ENCODE assay signal across 8 mouse cellular contexts in the genomic region with DNA sequence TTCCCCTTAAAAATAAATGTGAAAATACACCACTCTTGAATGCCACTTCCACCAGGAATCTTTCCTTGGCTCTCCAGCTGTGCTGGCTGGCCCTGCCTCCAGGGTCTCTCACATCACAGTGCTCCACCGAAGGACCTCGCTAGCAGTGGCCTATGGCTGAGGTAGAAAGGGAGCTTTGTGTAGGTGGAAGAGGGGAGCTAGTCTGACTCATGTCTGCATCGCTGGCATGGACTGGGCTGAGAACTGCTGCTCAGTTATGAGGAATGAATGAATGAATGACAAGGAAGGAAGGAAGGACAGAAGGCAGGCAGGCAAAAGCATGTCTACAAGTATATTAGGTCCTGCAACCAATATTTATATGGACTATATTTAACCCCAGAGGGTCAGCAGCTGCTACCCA. TPM values are rescaled to one million over a fixed set of nuclear protein-coding genes. Genes with fewer than 3 reads are reported as not detected.
A peak's percentile ranks its signal among the peaks of the same experiment; 100 is the strongest.
DNase-seq lines count a peak whose midpoint lies in the region; ATAC-seq and TF ChIP-seq lines count a peak whose summit lies in the region.

No protein-coding gene starts in this region.

- peaks cover 66% of the 10 kb centered on the region for H3K4me1 ChIP-seq in heart, embryonic 11.5 days (ENCODE audit: control insufficient read depth, insufficient read depth, low read length)
- peaks cover 69% of the 10 kb centered on the region for H3K4me1 ChIP-seq in midbrain, embryonic 13.5 days (replicated peaks)
- H3K4me1 ChIP-seq in midbrain, postnatal 0 days (ENCODE audit: insufficient read depth, low read length): peaks cover 19% of the 10 kb centered on the region
- H3K4me1 ChIP-seq in intestine, embryonic 14.5 days (replicated peaks; ENCODE audit: control insufficient read depth, insufficient read depth, low read length): peaks cover 47% of the 10 kb centered on the region
- H3K4me1 ChIP-seq in small intestine, adult 2 months (ENCODE audit: control insufficient read depth, insufficient read depth, insufficient read length, low read length): peaks cover 66% of the 10 kb centered on the region

- no peaks in the 10 kb centered on the region for H3K27me3 ChIP-seq in heart, embryonic 11.5 days (ENCODE audit: control insufficient read depth, insufficient read depth, low read length)
- no peaks in the 10 kb centered on the region for H3K27me3 ChIP-seq in midbrain, embryonic 13.5 days
- no peaks in the 10 kb centered on the region for H3K27me3 ChIP-seq in midbrain, postnatal 0 days (ENCODE audit: insufficient read depth, low read length)
- no peaks in the 10 kb centered on the region for H3K27me3 ChIP-seq in intestine, embryonic 14.5 days (replicated peaks; ENCODE audit: control insufficient read depth, insufficient read depth, low read length)
- no peaks in the 10 kb centered on the region for H3K27me3 ChIP-seq in small intestine, adult 2 months (ENCODE audit: control insufficient read depth, insufficient read depth, low read length)

- no peaks in the 10 kb centered on the region for H3K9me3 ChIP-seq in heart, embryonic 11.5 days (replicated peaks; ENCODE audit: control insufficient read depth, low read length)
- H3K9me3 ChIP-seq in midbrain, embryonic 13.5 days: no peaks in the 10 kb centered on the region
- H3K9me3 ChIP-seq in midbrain, postnatal 0 days (ENCODE audit: low read length): no peaks in the 10 kb centered on the region
- H3K9me3 ChIP-seq in intestine, embryonic 14.5 days (ENCODE audit: control insufficient read depth, low read length): no peaks in the 10 kb centered on the region

- no peak for TF ChIP-seq CTCF in midbrain, postnatal 0 days (IDR thresholded peaks at IDR 0.05)
- no peak for TF ChIP-seq CTCF in small intestine, adult 2 months (IDR thresholded peaks at IDR 0.05; ENCODE audit: extremely low read depth, insufficient read length, insufficient replicate concordance, low read depth, low read length)

- no peak overlapping the region for H3K4me3 ChIP-seq in heart, embryonic 11.5 days (ENCODE audit: low read depth, low read length)
- no peak overlapping the region for H3K4me3 ChIP-seq in midbrain, embryonic 13.5 days (replicated peaks)
- no peak overlapping the region for H3K4me3 ChIP-seq in midbrain, postnatal 0 days (ENCODE audit: low read depth, low read length)
- H3K4me3 ChIP-seq in intestine, embryonic 14.5 days (ENCODE audit: low read depth, low read length): no peak overlapping the region
- no peak overlapping the region for H3K4me3 ChIP-seq in small intestine, adult 2 months (ENCODE audit: low read depth, low read length)

- H3K36me3 ChIP-seq in heart, embryonic 11.5 days (ENCODE audit: control insufficient read depth, insufficient read depth, low read length): peaks cover 3% of the 10 kb centered on the region; the same call in 1 of the 2 replicates
- H3K36me3 ChIP-seq in midbrain, embryonic 13.5 days: peaks cover 21% of the 10 kb centered on the region
- peaks cover 16% of the 10 kb centered on the region for H3K36me3 ChIP-seq in midbrain, postnatal 0 days (ENCODE audit: insufficient read depth, low read length)
- H3K36me3 ChIP-seq in intestine, embryonic 14.5 days (ENCODE audit: control insufficient read depth, insufficient read depth, low read length): peaks cover 19% of the 10 kb centered on the region
- H3K36me3 ChIP-seq in small intestine, adult 2 months (ENCODE audit: control insufficient read depth, insufficient read depth, low read length): no peaks in the 10 kb centered on the region

- ATAC-seq in heart, embryonic 11.5 days (replicated peaks; ENCODE audit: insufficient number of reproducible peaks, low FRiP score, low TSS enrichment): no peak
- no peak for ATAC-seq in midbrain, embryonic 13.5 days
- ATAC-seq in midbrain, postnatal 0 days (ENCODE audit: low FRiP score): no peak
- ATAC-seq in intestine, embryonic 14.5 days (replicated peaks; ENCODE audit: low FRiP score, low TSS enrichment, low read depth): no peak

- peak overlapping the region; percentile 56; the same call in 1 of the 2 replicates for H3K9ac ChIP-seq in heart, embryonic 11.5 days (ENCODE audit: low read depth, low read length)
- no peak overlapping the region for H3K9ac ChIP-seq in midbrain, embryonic 13.5 days (replicated peaks)
- H3K9ac ChIP-seq in midbrain, postnatal 0 days (replicated peaks; ENCODE audit: low read length, poor library complexity, severe bottlenecking): no peak overlapping the region
- H3K9ac ChIP-seq in intestine, embryonic 14.5 days (ENCODE audit: low read length): no peak overlapping the region

- DNase-seq in heart, postnatal 4 days: no peak
- no peak for DNase-seq in midbrain, postnatal 0 days (ENCODE audit: low spot score)
- no peak for DNase-seq in intestine, embryonic 14.5 days (ENCODE audit: low spot score)
- DNase-seq in frontal cortex, postnatal 36 days (ENCODE audit: low spot score in 2 of 2): no peak
- no peak for DNase-seq in right cerebral cortex, adult 2 months (ENCODE audit: low spot score in 2 of 2)

- 61% methylated on average over 3 of the region's 3 CpGs for WGBS in heart, embryonic 11.5 days (ENCODE audit: insufficient replicate concordance)
- WGBS in midbrain, embryonic 13.5 days: 82% methylated on average over 3 of the region's 3 CpGs
- WGBS in midbrain, postnatal 0 days: 73% methylated on average over 3 of the region's 3 CpGs
- WGBS in intestine, embryonic 14.5 days: 57% methylated on average over 3 of the region's 3 CpGs
- 50% methylated on average over 3 of the region's 3 CpGs for WGBS in small intestine, adult 2 months

- peak overlapping the region; percentile 52 for H3K4me2 ChIP-seq in heart, embryonic 11.5 days
- no peak overlapping the region for H3K4me2 ChIP-seq in midbrain, embryonic 13.5 days (replicated peaks)
- H3K4me2 ChIP-seq in midbrain, postnatal 0 days (ENCODE audit: low read depth, low read length, poor library complexity, severe bottlenecking): no peak overlapping the region
- peak overlapping the region; percentile 42; the same call in 1 of the 2 replicates for H3K4me2 ChIP-seq in intestine, embryonic 14.5 days (ENCODE audit: low read length)

- peak overlapping the region; percentile 85 for H3K27ac ChIP-seq in heart, embryonic 11.5 days (ENCODE audit: low read depth, low read length)
- H3K27ac ChIP-seq in midbrain, embryonic 13.5 days: 0 out of 2 replicates have a peak overlapping the region, but pooled peaks have one; percentile 47
- no peak overlapping the region for H3K27ac ChIP-seq in midbrain, postnatal 0 days (ENCODE audit: low read depth, low read length)
- H3K27ac ChIP-seq in intestine, embryonic 14.5 days (ENCODE audit: low read depth): peak overlapping the region; percentile 81
- H3K27ac ChIP-seq in small intestine, adult 2 months (ENCODE audit: insufficient read depth, low read depth, low read length): peak overlapping the region; percentile 94

- TF ChIP-seq POLR2A in small intestine, adult 2 months (IDR thresholded peaks at IDR 0.05; ENCODE audit: low read depth, low read length): no peak

RNA-seq across cellular contexts. Expression of a gene that starts 16.2 kb away (rescaled TPM):
- polyA plus RNA-seq in heart, embryonic 11.5 days (2014; fragmentation: Nextera tagmentation; extraction: Ambion mirVana): 15.9 and 18.6 TPM in 2 replicates
- 10 to 100 TPM; 42.1 to 47.0 TPM for total RNA-seq in heart, postnatal 4 days (2021)
- 35.9 and 41.9 TPM in 2 replicates for polyA plus RNA-seq in midbrain, embryonic 13.5 days (2015; fragmentation: Nextera tagmentation; extraction: Ambion mirVana)
- total RNA-seq in midbrain, postnatal 0 days (2014; rRNA removed): 133 and 152 TPM in 2 replicates
- 42.4 and 45.5 TPM in 2 replicates for polyA plus RNA-seq in midbrain, postnatal 0 days (2015; fragmentation: Nextera tagmentation; extraction: Ambion mirVana)
- polyA plus RNA-seq in intestine, embryonic 14.5 days (2014; fragmentation: Nextera tagmentation; extraction: Ambion mirVana): 28.0 and 31.4 TPM in 2 replicates
- 52.1 and 95.9 TPM in 2 replicates for polyA plus RNA-seq in small intestine, adult 2 months (2012; rRNA removed)

RNA-seq across cellular contexts. Expression of a gene that starts 16.7 kb away (rescaled TPM):
- polyA plus RNA-seq in heart, embryonic 11.5 days (2014; fragmentation: Nextera tagmentation; extraction: Ambion mirVana): not detected in 2 replicates
- not detected for total RNA-seq in heart, postnatal 4 days (2021)
- polyA plus RNA-seq in midbrain, embryonic 13.5 days (2015; fragmentation: Nextera tagmentation; extraction: Ambion mirVana): not detected in 2 replicates
- not detected in 2 replicates for total RNA-seq in midbrain, postnatal 0 days (2014; rRNA removed)
- polyA plus RNA-seq in midbrain, postnatal 0 days (2015; fragmentation: Nextera tagmentation; extraction: Ambion mirVana): 0.10 TPM in 1 of 2 replicates, not detected in the other
- not detected in 2 replicates for polyA plus RNA-seq in intestine, embryonic 14.5 days (2014; fragmentation: Nextera tagmentation; extraction: Ambion mirVana)
- polyA plus RNA-seq in small intestine, adult 2 months (2012; rRNA removed): 0.08 TPM in 1 of 2 replicates, not detected in the other

RNA-seq across cellular contexts. Expression of a gene that starts 31.2 kb away (rescaled TPM):
- polyA plus RNA-seq in heart, embryonic 11.5 days (2014; fragmentation: Nextera tagmentation; extraction: Ambion mirVana): not detected in 2 replicates
- not detected for total RNA-seq in heart, postnatal 4 days (2021)
- 2.2 and 3.3 TPM in 2 replicates for polyA plus RNA-seq in midbrain, embryonic 13.5 days (2015; fragmentation: Nextera tagmentation; extraction: Ambion mirVana)
- 0.09 TPM in 1 of 2 replicates, not detected in the other for total RNA-seq in midbrain, postnatal 0 days (2014; rRNA removed)
- 1.9 and 2.2 TPM in 2 replicates for polyA plus RNA-seq in midbrain, postnatal 0 days (2015; fragmentation: Nextera tagmentation; extraction: Ambion mirVana)
- not detected in 2 replicates for polyA plus RNA-seq in intestine, embryonic 14.5 days (2014; fragmentation: Nextera tagmentation; extraction: Ambion mirVana)
- polyA plus RNA-seq in small intestine, adult 2 months (2012; rRNA removed): not detected in 2 replicates

RNA-seq across cellular contexts. Expression of a gene that starts 46.2 kb away (rescaled TPM):
- polyA plus RNA-seq in heart, embryonic 11.5 days (2014; fragmentation: Nextera tagmentation; extraction: Ambion mirVana): not detected in 2 replicates
- total RNA-seq in heart, postnatal 4 days (2021): not detected
- polyA plus RNA-seq in midbrain, embryonic 13.5 days (2015; fragmentation: Nextera tagmentation; extraction: Ambion mirVana): not detected in 2 replicates
- not detected in 2 replicates for total RNA-seq in midbrain, postnatal 0 days (2014; rRNA removed)
- not detected in 2 replicates for polyA plus RNA-seq in midbrain, postnatal 0 days (2015; fragmentation: Nextera tagmentation; extraction: Ambion mirVana)
- not detected in 2 replicates for polyA plus RNA-seq in intestine, embryonic 14.5 days (2014; fragmentation: Nextera tagmentation; extraction: Ambion mirVana)
- polyA plus RNA-seq in small intestine, adult 2 months (2012; rRNA removed): not detected in 2 replicates

RNA-seq across cellular contexts. Expression of a gene that starts 48.0 kb away (rescaled TPM):
- 10.0 and 12.4 TPM in 2 replicates for polyA plus RNA-seq in heart, embryonic 11.5 days (2014; fragmentation: Nextera tagmentation; extraction: Ambion mirVana)
- 10 to 100 TPM; 11.9 to 12.3 TPM for total RNA-seq in heart, postnatal 4 days (2021)
- polyA plus RNA-seq in midbrain, embryonic 13.5 days (2015; fragmentation: Nextera tagmentation; extraction: Ambion mirVana): 23.5 and 25.1 TPM in 2 replicates
- 18.9 and 23.3 TPM in 2 replicates for total RNA-seq in midbrain, postnatal 0 days (2014; rRNA removed)
- polyA plus RNA-seq in midbrain, postnatal 0 days (2015; fragmentation: Nextera tagmentation; extraction: Ambion mirVana): 17.4 and 19.9 TPM in 2 replicates
- polyA plus RNA-seq in intestine, embryonic 14.5 days (2014; fragmentation: Nextera tagmentation; extraction: Ambion mirVana): 14.2 and 14.3 TPM in 2 replicates
- 8.7 and 14.0 TPM in 2 replicates for polyA plus RNA-seq in small intestine, adult 2 months (2012; rRNA removed)

Comparison
In these comparisons a context has a peak if more than half of its experiments do, and no peak if none do; other contexts are left out.
1. H3K4me2 ChIP-seq: peak in heart, embryonic 11.5 days (single experiment) and intestine, embryonic 14.5 days (single experiment); none in midbrain, embryonic 13.5 days (single experiment) and midbrain, postnatal 0 days (single experiment).